Mouse (Mus musculus) CD4-positive, CD25-positive, alpha-beta regulatory T cell, adult 2 months (primary cell): ENCODE measurements around the gene Traf7.

Experiments
- DNase-seq: peaks from one replicate; pipeline ENCODE4 v3.0.0-alpha.2; 2012; ENCODE audit warnings: low read depth, low spot score

The Traf7 gene

DNA sequence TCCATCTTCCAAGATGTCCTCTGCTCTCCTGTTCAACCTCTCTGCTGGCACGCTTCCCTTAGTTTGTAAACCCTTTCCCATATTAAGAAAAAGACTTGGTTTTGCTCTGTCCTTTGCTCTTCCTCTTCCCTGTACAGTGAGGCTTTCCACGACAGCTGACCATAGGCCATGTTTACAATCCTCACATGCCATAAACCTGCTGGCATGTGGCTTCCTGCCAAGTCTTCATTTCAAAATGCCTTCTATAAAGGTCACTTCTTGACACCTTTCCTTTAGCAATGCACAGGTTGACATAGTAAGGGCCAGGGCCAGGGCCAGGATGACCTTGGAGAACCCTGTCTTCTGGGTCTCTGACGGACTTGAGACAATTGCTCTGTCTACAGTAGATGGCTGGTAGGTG, 18.5 kb upstream of the Traf7 start:
- DNase-seq: no peak

GRCm38 (mm10) chr17:24545247-24545646, 17.5 kb upstream of the Traf7 start:
- DNase-seq: no peak

- no peak for DNase-seq
These were observed 16.9 kb upstream of the Traf7 start for GRCm38 (mm10) chr17:24544613-24545012.

DNA sequence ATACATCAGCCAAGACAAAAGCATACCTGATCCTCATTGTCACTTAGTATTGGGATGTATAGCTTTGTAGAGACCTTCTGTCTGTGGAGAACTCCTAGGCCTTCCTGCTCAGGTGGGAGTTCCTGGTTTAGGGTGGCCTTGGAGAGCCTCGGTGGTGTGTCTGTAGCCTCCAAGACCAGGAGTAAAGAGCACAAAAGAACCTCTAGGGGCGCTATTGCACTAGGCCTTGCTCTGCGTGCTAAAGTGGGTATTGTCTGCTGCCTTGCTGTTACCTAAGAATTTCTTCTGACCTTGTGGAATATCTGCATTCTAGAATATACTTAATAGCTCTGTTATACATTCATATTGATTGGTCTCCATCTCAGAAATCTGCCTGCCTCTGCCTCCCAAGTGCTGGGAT, 12.6 kb upstream of the Traf7 start:
- peak; percentile 85 for DNase-seq

GRCm38 (mm10) chr17:24538950-24539349, 11.2 kb upstream of the Traf7 start:
- DNase-seq: peak; percentile 63

DNA sequence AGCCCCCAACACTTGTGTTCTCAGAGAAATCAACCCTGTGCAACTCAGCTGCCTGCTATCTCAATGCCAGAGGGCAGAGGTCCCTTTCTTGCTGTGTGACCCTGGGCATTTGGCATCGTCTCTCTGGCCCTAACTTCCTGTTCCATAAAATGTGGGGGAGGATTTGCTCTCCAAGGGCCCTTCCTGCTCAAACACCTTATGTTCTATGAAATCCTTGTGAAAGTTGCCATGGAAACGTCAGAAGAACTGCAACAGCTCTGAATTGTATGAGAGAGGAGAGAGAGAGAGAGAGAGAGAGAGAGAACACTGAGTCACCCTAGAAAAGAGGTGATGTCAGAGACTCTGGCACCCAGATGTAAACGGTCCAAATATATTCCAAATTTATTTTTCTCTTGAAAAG, 9.8 kb upstream of the Traf7 start:
- no peak for DNase-seq

DNA sequence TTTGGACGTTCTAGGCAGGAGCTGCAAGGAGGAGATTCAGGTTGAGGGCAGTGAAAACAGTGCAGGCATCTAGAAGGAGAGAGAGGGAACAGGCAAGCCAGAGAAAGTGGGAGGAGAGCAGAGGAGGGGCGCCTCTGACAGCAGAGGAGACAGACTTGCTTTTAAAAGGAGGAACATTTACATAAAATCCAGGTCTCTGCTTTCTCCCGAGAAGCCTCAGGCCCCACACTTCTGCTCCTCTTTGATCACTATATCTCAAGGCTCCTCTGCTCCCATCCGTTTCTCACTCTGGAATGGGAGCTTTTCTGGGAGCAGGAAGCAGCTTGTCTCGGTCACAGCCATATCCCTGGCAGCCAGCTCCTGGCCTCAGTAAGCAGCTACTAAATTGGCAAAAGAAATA, 7.6 kb upstream of the Traf7 start:
- no peak for DNase-seq

DNA sequence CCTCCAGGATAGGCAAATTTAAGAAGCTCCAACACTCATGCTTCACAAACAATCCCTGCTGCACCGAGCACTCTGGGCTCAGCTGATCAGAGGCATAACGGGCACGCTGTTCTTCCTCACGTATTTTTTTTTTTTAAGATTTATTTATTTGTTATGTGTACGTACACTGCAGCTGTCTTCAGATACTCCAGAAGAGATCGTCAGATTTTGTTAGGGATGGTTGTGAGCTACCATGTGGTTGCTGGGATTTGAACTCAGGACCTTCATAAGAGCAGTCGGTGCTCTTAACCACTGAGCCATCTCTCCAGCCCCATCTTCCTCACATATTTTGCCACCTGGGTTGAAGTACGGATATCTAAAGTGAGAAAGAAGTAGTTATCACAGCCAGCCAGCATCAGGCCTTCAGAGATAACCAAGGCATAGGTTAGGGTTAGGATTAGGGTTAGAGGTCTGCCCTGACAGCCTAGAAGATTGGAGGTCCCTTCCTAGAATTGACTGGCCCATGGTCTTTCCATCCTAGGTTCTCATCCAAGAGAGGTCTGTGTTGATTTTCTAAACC, 6.5 kb upstream of the Traf7 start, which contains the start of gene Rab26:
Gene Rab26, minus strand, starts transcription at position 51 of the 559 bp plus-strand sequence.
- no peak for DNase-seq

DNA sequence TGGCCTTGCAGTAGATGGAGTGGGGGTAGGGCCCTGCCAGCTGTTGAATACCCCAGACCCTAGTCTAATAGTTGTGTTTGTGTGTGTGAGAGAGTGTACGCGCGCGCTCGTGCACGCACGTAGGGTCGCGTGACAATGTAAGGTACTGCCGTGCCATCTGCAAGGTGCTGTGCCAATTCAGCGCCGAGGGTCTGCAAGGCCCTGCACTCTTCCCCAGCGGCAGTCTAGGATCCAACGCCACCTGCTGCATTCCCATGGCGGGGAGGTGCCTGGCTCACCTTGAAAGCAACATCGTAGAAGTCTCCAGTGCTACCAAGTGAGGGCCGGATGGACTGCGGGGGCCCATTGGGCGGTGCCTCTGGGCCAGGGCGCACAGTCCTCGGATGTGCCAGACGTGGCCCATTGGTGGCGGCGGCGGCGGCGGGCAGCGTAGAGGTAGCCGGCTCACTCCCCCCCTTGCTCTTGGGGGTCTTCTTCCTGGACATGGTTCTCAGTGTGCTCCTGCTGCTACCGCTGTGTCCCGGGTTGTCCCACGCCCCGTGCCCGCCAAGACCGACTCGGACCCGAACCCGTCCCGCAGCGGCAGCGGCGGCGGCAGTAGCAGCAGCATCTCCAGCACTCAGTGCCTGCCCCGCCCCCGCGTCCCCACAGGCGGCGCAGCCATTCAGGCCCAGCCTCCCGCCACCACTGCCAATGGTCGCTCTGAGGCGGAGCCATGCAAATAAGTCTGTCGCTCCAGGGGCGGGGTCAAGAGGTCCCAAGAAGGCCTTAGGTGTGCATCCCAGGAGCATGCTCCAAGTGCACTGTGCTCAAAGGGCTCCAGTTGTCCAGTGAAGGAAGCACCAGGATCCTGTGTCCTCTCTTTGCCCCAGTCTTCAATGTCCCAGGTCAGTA, 5.6 kb upstream of the Traf7 start:
- DNase-seq: peak; percentile 87

DNA sequence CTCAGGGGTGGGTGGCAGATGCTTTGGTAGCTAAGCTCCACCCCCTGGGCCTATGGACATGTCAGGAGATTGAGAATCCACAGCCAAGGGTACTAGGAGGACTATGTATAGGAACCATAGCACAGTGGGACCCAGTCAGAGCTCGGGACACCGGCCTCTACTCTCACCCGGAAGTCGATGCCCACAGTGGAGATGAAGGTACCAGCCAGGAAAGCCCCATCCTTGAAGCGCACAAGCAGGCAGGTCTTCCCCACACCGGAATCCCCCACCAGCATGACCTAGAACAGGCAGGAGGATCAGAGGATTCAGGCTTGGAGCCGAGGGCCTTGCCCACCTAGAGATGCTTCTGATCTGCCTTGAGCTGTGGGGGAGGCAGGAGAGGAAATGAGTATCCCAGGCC, 4.3 kb upstream of the Traf7 start:
- peak; percentile 39 for DNase-seq

DNA sequence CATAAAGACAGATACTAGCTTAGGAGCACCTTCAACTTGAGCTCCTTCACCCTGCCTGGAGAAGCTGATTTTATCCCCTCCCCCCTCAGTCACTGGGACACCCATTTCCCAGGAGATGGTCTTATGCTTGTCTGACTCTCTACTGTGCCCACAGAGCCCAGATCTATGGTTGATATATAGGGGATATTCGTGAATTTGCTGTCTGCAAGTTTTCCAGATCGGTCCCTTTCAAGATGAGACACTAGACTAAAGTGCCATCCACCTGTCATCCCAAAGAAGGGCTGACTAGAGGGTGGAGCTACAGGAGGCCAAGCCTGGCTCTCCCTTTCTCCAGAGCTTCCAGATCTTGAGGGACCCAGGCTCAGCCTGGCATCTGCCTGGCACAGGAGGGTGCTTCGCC, 3.3 kb upstream of the Traf7 start:
- DNase-seq: no peak

DNA sequence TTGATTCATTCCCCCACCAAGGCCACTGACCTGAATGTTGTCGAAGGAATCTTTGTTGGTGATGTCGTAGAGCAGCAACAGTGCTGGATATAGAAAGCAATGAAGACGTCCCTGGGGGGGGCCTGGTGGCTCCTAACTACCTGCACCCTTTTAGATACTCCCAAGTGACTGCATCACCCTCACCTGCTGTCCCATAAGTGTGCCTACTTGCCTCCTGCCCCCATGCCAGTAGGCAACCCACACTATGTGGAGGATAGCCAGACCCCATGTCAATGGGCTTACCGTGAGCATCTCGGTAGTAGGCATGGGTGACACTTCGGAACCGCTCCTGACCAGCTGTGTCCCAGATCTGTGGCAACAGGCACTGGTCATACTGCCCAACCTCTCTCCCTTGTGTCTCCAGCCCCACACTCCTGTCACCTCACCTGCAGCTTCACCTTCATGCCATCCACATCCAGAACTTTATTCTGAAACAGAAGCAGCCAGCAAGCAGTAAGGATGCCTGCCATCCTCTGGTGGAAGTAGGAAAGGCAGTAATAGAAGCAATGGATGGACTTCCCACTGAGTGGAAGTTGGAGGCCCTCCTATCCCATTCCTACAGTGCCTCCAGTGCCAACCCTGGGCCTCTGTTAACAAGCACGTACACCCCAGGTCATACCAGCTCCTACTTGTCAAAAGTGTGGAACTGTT, 2.8 kb upstream of the Traf7 start:
- DNase-seq: no peak

- no peak for DNase-seq
These were observed 2.1 kb upstream of the Traf7 start for GRCm38 (mm10) chr17:24529883-24530282.

DNA sequence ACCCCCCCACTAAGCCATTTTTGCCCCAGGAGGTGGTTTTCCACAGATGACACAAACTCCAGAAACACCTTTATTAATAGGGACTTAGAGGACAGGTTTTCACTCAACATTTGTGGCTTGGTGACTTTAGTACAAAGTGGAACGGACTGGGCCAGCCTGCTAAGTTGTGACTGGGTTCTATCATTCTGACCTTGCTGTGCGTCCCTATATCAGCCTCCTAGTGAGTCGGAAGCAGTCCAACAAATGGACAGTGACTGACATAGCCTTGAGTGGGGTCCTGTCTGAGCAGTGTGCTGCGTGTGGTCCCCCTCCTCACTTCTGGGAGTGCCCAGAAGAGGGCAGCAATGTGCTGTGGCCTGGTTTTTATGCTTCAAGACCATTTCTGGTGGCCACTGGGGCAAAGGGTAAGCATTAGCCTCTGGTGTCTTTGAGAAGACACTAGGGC, 1.3 kb upstream of the Traf7 start:
- DNase-seq: peak; percentile 74

GRCm38 (mm10) chr17:24528560-24528918, 801 bp upstream of the Traf7 start:
- DNase-seq: peak; percentile 75

GRCm38 (mm10) chr17:24527315-24527714, 423 bp downstream of the Traf7 start:
- DNase-seq: peak; percentile 21

- DNase-seq: no peak
These were observed 3.0 kb downstream of the Traf7 start for GRCm38 (mm10) chr17:24524734-24525133.

DNA sequence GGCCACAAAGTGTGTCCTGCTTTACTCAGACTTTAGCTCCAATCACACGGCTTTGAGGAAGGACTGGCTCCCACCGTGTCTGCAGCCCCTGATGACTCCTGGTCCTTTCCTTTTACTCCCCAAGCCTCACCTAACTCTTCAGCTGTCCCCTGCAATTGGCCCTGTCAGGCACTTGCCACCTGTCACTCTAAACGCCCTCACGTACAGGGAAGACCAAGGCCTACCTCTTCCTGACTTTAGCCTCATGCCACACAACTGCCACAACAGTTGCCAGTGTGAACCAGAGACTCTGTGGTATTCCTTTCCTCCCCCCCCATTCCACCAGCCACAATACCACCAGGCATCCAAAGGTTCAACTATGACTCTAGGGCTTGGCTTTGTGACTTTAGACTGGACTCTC, 7.3 kb downstream of the Traf7 start:
- no peak for DNase-seq

GRCm38 (mm10) chr17:24514270-24515257, 13.2 kb downstream of the Traf7 start:
- no peak for DNase-seq

GRCm38 (mm10) chr17:24513609-24514008, 14.1 kb downstream of the Traf7 start:
- peak; percentile 32 for DNase-seq

- no peak for DNase-seq
These were observed 19.8 kb downstream of the Traf7 start for GRCm38 (mm10) chr17:24507806-24508460.
